Mouse (Mus musculus): ENCODE data around the gene Stat3.

The Stat3 gene

GRCm38 (mm10) chr11:100924386-100924919 is 14.9 kb downstream of the Stat3 start:
- no peak for DNase-seq (ENCODE audit: low spot score)

GRCm38 (mm10) chr11:100920887-100921624 is 18.3 kb downstream of the Stat3 start:
- DNase-seq (ENCODE audit: low spot score): no peak

- no peak for DNase-seq (ENCODE audit: low spot score)
Measured at GRCm38 (mm10) chr11:100918007-100918406, 21.3 kb downstream of the Stat3 start.

DNA sequence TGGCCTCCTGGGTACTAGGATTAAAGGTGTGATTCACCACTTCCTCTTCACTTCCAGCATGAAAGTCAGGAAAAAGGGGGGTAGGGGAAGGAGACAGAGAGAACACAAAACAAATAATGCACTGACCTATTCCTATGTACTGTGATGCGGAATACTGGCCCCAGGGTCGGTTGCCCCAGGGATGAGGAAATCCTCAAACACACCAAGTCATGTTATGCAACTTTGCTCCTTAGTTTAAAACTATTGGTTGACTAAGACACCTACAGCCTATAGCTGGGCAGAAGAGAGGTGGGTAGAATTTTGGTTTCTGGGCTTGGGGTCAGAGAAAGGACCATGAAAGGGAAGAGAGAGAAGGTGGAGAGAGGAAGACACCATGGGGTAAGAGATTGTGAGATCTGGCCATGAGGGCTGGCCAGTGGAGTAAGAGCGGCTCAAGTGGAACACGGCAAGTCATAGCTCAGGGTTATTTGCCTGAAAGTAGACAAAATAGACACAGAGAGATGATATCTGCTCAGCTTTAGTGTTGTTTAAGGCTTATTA is 22.8 kb downstream of the Stat3 start:
- DNase-seq (ENCODE audit: low spot score): no peak

GRCm38 (mm10) chr11:100915063-100915462 is 24.3 kb downstream of the Stat3 start:
- no peak for DNase-seq (ENCODE audit: low spot score)

DNA sequence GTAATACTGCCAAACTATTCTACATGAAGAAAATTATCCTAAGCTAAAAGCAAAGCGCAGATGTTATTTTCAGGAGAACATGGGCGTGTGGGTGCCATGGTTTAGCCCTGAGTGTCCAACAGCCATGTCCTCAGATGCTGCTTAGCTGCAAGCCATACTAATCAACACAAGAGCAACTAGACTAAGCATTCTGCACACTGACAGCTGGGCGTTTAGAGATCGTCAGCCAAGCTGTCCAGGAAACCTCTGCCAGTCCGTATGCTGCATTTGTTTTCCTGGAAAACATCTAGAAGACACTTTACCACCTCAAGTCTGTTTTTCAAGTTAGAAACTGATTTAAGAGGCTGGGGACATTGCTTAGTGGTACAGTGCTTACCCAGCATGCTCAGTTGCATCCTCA is 24.9 kb downstream of the Stat3 start:
- DNase-seq (ENCODE audit: low spot score): no peak

DNA sequence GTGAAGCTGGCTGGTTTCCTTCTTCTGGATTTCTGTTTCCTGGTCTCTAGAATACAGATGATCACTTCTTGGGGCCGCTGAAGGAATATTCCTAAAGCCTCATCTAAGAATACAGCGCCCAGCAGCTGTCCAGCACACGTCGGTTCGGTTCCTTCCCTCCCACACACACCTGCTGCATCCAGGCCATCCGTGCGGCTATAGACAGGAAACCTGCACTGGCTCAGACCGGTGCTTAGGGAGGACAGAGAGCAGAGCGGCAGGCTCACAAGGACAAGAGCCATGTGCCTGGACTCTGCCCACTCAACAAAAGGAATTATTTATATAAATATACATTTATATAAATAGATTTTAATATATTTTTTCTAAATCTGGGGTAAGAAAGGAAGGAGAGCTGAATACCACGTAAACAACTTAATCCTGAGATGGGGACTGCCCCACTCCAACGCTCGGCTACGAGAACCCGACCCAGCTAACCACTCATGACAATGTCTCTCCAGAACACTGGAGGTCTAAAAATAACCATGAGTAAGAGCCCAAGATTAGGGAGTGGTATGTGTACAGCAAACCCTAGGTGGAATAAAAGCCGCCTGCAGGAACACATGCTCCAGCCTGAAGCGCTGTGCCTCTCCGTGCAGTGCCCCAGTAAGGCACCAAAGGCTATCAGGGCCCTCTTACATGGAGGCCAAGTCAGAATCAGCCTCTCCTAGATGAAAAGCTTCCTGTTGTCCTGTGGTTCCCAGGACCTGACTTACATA is 26.8 kb downstream of the Stat3 start:
- DNase-seq (ENCODE audit: low spot score): no peak

DNA sequence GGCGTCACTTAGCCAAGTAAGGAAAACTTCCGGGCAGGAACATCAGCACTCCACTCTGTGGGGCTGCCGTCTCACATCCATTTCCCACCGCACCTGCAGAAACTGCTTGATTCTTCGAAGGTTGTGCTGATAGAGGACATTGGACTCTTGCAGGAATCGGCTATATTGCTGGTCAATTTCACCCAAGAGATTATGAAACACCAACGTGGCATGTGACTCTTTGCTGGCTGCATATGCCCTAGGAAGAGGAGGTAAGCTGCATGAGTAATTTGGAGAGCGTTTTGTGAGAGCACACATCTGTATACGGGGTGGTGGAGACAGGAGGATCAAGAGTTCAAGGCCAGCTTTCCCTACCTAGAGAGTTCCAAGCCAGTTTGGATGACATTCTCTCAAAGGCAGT is 30.8 kb downstream of the Stat3 start:
- DNase-seq (ENCODE audit: low spot score): no peak

DNA sequence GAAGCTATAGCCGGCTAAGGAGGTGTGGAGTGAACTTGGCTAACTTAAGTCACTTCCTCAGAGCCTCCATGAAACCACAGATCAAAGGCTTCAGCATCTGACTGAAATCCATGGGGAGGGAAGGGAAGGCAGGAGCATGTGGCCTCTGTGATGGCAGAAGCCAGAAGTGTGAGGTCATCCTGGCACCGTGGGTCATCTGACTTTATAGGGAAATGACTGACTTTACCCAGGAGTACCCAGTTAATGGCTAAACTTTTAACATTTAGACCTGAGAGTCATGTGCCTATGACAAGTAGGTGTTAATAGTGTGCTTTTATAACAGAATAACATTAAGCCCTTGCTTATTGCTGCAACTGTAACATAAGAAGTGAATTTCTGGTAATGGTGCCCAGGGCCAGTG is 31.2 kb downstream of the Stat3 start:
- no peak for DNase-seq (ENCODE audit: low spot score)

DNA sequence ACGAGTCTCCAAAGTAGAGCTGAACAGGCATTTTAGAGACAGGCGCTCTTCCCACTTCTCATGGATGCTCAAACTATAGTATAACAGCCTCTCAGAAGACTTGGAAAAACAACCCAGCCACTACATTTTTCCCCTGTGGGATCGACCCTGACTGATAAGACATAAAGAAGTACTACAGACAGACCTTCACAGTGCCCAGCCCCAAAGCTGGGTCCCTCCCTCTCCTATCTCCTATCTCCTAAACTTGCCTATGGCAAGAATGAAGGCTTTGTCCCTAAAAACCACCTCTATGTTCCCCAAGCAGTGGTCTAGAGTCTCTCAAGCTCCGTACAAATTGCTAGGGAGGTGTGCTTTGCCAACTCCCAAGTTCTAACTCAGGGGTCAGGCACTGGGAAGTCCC is 32.5 kb downstream of the Stat3 start:
- DNase-seq (ENCODE audit: low spot score): no peak

GRCm38 (mm10) chr11:100905929-100906328 is 33.4 kb downstream of the Stat3 start:
- no peak for DNase-seq (ENCODE audit: low spot score)

DNA sequence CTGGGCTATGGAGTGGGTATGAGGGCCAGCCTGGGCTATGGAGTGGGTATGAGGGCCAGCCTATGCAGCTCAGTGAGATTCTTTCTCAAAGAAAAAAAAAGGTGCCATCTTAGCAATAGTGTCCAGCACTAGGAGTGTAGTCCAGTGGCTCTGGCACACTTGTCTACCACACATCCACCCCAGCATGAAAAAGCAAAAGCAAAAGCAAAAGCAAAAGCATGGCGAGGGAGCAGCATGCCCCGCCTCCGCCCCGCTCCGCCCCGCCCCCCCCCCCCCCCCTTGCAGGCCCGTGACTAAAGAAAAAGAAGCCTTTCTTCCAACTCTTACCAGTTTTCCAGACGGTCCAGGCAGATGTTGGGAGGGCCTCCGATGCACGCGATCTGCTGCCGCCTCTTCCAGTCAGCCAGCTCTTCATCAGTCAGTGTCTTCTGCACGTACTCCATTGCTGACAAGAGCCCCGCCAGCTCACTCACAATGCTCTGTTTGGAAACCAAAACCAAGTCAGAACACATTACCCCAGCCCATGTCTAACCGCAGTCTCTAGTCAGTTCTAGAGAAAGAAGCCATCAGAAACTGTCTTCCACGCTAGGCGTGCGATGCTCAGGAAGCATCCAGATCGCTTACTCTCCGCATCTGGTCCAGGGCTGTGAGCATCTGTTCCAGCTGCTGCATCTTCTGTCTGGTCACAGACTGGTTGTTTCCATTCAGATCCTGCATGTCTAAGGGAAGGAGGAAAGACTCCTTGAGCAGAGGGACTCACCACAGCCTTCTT is 34.6 kb downstream of the Stat3 start:
- DNase-seq (ENCODE audit: low spot score): no peak

- DNase-seq (ENCODE audit: low spot score): no peak
Measured at GRCm38 (mm10) chr11:100898441-100899199, 40.7 kb downstream of the Stat3 start.

- peak; percentile 46 for DNase-seq (ENCODE audit: low spot score)
Measured at GRCm38 (mm10) chr11:100897294-100898231, 41.8 kb downstream of the Stat3 start.

DNA sequence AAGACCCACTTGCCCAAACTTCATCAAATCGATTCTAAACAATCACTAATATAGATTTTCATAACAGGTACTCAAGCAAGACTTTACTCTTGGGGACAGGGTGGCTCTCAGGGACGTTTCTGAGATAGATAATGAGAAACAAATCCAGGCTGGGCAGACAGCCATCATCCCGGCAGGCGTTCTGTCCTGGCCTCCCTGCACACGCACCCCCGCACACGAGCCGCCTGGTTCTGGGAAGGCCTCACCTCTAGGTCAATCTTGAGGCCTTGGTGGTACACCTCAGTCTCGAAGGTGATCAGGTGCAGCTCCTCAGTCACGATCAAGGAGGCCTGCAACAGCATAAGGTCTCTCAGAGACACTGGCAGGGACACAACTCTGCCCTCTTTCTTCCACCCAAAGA is 43.3 kb downstream of the Stat3 start:
- DNase-seq (ENCODE audit: low spot score): no peak

- DNase-seq (ENCODE audit: low spot score): no peak
Measured at GRCm38 (mm10) chr11:100894146-100894918, 45.0 kb downstream of the Stat3 start.

DNA sequence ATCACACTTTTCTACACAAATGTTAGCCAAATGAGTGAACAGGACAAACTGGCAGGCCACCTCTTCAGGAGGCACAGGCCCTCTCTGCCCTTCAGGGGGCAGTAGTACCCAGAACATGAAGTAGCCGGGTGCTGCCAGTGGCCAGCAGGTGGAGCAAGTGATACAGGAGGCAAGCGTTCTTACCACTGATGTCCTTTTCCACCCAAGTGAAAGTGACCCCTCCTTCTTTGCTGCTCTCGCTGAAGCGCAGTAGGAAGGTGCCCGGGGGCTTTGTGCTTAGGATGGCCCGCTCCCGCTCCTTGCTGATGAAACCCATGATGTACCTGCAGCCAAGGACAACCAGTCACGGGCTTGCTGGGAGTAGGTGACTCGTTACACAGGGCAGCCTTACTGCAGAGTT is 45.9 kb downstream of the Stat3 start:
- peak; percentile 82 for DNase-seq (ENCODE audit: low spot score)

DNA sequence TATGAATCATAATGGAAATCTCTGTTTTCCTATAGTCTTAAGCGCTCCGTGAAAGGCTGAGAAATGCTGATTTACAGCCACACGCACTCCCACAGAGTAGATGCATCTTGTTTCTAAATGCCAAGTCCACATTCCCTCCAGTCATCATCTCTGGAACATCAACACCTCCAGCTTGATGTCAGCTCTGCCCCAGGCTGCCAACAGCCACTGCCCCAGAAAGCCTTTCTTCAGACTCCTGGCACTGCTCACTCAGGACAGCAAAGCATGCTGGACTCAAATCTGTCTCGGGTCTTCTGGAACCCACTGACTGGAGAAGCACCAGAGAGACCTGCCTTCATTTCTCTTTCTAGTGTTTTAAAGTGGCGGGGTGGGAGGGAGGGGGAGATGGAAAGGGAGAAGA is 46.9 kb downstream of the Stat3 start:
- no peak for DNase-seq (ENCODE audit: low spot score)

- DNase-seq (ENCODE audit: low spot score): no peak
Measured at GRCm38 (mm10) chr11:100891256-100892123, 47.9 kb downstream of the Stat3 start.
